Mouse (Mus musculus) thymus, adult 18-20 months (tissue): ENCODE measurements at regions not wholly inside any gene's neighbourhood (a gene's known extent, or its start where the extent isn't known, plus 50 kb on each side); places are given as distances from the start of the nearest gene placed in this dataset.
"Not testable (repeated sequence)": the region's sequence is repeated elsewhere in the genome, so short reads cannot be mapped to it uniquely, and the experiment has no call there.

Experiments used
- DNase-seq, 2 experiments: peaks; one replicate each; pipeline ENCODE4 v3.0.0; 2022; ENCODE audit warnings: mixed read lengths in 2 of 2

DNA sequence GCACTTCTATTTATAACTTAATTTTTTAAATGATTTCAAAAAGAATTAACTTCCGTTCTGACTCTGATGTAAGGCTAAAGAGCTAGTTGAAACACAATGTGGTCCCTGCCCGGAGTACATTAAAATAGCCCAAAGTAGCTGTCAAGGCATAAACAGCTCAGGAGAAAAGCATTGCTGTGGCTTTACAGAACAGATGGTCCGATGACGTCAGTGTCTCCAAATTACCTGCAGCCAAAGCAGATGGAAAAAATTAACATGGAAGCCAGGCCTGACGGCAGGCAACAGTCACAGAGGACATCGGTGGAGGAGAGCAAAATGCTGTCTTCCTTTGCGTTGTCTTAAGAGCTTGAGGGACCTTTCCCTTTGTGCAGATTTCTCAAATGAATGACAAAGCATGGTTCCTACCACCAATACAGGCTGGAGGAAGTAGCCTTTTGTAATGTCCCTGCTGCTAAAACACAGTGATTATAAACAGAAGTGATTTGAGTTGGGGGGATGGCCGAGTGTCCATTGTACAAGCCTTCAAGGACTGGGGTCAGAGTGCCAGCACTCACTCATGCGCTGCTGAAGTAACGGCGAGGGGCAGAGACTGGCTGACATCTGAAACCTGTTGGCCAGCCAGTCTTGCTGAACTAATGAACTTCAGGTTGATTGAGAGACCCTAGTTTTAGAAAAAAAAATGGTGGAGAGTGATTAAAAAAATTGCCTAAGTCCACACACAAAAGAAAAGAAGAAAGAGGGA lies 101.8 kb upstream of the Plcl2 start:
- no peak for DNase-seq

GRCm38 (mm10) chr17:50408581-50408980 lies 100.6 kb upstream of the Plcl2 start:
- DNase-seq = no peak

DNA sequence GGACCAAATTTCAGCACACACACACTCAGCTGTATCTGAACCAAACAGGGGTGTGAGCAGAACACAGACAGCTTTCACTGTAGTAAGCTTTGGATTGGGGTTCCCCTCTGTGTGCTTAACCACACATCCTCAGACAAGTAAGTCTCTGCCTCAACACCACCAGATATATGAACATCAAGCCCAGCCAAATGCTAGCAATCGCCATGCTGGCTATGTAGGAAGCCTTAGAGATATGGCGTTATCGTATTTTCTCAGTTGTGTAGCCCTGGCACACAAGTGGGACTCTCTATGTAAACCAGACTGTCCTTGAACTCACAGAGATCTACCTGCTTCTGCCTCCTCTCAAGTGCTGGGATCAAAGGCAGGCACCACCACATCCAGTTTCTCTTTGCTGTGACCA lies 99.9 kb upstream of the Plcl2 start:
- DNase-seq = no peak

- no peak for DNase-seq
These were observed 99.3 kb upstream of the Plcl2 start for GRCm38 (mm10) chr17:50409895-50410294.

DNA sequence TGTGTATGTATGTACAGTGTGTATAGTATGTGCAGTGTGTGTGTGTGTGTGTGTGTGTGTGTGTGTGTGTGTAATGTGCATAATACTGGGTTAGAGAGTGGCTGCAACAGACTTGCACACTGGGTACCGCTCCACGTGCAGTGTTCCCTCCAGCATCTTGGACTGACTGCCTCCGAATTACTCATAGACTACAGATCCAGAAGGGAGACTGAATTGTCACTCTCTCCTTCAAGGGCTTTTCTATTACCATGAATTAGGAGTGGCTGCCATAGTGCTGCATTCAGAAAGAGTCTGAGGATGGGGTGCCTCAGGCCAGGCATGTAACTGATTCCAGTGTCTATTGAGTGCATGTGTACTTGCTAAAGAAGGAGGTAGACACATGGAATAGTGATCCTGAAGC lies 98.9 kb upstream of the Plcl2 start:
- no peak for DNase-seq

- DNase-seq = no peak
These were observed 96.8 kb upstream of the Plcl2 start for GRCm38 (mm10) chr17:50412446-50412845.

- no peak for DNase-seq
These were observed 95.3 kb upstream of the Plcl2 start for GRCm38 (mm10) chr17:50413916-50414315.

DNA sequence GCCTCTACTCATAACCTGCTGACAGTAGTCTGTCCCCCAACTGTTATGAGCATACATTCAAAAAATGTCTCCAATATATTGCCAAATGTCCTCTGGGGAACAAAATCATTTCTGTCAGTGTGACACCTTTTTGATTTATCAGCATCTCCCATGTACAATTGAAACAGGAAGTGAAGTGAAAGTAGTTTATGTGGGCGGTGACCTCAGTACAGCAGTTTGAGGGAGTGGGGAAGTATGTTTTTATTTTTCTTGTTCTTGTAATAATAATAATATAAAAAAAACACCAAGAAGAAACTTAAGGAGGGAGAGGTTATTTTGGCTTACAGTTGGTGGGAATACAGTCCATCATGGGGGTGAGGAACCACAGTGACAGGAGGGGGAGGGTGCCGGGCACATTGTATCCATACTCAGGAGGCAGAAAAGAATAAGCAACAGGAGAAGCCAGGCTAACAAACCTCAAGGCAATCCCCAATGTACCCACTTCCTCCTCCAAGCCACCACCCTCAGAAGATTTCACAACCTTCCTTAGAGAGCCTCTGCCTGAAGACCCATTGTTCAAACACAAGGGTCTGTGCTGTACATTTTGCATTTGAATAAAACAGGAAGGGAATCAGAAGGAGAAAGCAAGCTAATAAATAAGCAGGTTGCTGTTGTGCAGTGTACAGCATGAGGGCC lies 93.7 kb upstream of the Plcl2 start:
- DNase-seq = no peak

- DNase-seq = no peak
These were observed 93.1 kb upstream of the Plcl2 start for GRCm38 (mm10) chr17:50416119-50416518.

- DNase-seq = no peak
These were observed 92.6 kb upstream of the Plcl2 start for GRCm38 (mm10) chr17:50416538-50417113.

- peak in 1 of 2 experiments; percentile 38 for DNase-seq
These were observed 90.3 kb upstream of the Plcl2 start for GRCm38 (mm10) chr17:50418863-50419383.

DNA sequence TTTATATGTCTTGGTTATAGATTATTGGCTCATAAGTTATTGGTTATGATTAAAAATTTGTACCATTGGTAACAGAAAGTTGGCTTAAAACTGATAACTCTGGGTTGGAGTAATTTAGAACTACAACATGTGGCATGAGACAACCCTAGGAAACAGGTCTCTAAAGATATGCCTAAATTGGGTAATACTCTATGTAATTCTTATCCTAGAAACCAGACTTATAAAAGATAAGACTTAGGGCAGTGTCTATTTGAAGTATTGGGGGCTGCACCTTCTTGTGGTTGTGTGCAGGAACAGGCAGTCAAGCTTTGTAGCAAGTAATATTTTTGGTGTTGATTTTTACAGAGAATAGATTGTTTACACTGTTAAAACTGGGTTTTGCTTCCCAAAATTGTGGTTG lies 89.7 kb upstream of the Plcl2 start:
- DNase-seq = not testable (repeated sequence)

DNA sequence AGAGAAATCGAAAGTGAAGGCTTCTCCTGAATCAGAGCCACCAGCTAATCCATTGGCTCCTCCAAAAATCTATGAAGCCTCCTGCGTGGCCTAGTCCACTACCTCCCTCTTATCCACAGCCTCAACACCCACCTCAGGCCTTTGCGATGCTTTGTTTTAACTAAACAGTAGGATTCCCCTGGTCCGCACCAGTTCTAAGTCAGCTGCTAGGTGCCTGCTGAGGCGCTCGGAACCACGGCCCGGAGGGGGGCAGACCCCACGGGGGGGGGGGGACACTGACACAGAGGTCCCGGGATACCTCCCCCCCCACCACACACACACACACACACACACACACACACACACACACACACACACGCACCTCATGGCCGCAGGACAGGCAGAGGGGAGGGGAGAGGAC lies 89.2 kb upstream of the Plcl2 start:
- no peak for DNase-seq

DNA sequence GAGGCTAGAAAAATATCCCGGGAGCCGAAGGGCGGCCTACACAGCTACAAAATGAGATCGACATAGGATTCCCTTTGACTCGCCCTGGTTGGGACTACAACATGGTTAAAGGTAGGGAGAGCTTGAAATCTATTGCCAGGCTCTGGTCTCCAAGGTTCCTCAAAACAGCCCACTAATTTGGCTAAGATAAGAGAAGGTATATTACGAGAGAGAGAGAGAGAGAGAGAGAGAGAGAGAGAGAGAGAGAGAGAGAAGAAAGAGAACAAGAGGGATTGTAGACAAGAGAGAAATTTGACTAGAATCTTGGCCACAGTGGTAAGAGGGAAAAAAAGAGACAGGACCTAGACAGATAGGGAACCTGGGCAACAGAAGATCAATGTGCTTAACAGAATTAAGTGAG lies 88.5 kb upstream of the Plcl2 start:
- no peak for DNase-seq

GRCm38 (mm10) chr17:50421476-50421875 lies 87.7 kb upstream of the Plcl2 start:
- no peak for DNase-seq

DNA sequence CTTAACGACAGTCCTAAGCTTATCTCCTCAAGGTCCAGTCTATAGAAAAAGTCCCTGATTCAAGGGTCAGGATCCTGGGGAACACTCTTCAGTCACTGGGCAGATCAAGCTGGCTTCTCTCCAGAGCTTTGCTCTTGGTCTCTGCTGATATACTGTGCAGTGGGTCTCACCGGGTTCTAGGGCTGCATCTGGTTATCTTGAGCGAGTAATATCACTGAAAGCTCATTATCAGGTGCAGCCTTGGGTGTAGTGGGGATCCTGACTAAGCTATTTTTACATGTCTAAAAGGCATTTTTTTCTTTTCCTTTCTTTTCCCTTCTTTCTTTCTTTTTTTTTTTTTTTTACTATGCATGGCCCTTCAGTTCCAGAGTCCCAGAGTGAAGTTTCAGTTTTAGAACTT lies 84.1 kb upstream of the Plcl2 start:
- no peak for DNase-seq

DNA sequence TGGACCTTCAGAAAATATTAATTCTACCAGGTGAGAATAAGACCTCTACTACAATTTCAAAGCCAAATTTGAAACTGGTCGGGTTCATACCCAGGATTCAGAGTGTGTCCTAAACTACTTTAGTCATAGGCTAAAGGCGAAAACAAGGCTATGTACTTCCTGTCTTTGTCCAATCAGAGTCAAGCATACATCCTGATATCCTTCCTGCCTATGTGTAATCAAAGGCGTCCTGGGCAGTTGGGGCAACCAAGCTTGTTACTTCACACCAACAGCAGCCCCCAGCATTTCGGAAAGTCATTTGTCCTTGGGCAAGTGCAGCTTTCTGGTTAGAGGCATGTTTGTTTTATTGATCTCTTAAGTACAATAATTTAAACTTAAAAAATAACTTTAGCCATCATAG lies 83.7 kb upstream of the Plcl2 start:
- no peak for DNase-seq

DNA sequence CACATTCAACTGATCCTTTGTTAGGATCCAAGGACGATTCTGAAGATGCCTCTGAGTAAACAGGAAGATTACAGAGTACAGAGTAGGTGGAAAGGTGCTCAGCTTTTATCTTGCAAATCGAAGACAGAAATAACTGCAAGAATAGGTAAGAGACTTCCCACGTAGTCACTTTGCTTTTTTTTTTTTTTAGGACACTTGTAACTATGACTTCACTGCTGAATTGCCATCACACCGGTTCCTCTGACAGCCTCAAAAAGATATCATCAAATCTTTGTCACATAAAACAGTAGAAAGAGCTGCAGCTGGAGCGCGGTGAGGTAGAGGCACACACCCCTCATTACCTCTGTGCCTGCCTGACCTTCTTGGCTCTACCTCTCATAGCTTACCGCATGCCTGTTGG lies 83.1 kb upstream of the Plcl2 start:
- DNase-seq = no peak

GRCm38 (mm10) chr17:50427331-50428003 lies 81.7 kb upstream of the Plcl2 start:
- DNase-seq = no peak

GRCm38 (mm10) chr17:50428004-50428560 lies 81.1 kb upstream of the Plcl2 start:
- DNase-seq = no peak

- no peak for DNase-seq
These were observed 76.6 kb upstream of the Plcl2 start for GRCm38 (mm10) chr17:50432559-50432958.

DNA sequence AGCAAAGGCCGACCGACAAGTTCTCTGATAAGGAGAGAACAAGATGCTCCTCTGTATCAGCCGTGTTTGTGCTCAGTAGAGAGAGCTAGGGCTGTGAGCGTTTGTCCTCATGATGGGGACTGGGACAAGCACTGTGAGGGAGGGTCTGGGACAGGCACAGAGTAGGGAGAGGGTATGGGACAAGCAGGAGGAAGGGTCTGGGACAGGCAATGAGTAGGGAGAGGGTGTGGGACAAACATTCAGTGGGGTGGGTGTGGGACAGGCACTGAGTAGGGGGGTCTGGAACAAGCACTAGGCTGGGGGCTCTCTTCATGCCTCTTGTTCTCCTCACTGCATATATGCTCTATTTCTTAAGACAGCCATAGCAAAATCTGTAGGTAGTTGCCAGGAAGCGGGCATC lies 70.2 kb upstream of the Plcl2 start:
- DNase-seq = no peak

DNA sequence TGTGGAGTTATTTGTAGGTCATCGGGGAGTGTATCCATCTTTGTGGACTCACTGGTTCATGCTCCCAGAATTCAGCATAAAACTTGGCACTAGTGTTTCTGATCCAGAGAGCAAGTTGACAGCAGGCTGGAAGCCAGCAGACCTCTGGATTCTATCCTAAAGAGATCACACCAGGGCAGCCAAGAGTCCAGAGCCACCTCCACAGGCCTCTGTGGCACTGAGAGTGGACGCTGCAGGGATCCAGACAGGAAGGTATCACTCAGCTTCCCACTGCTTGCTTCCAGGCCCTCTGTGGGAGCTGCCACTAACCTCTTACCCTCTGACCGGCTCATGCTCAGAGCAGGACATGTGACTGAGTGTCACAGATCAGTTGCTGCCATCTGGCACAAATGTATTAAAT lies 69.8 kb upstream of the Plcl2 start:
- no peak for DNase-seq
